Mouse (Mus musculus) layer of hippocampus, postnatal 36 days (tissue): ENCODE data around the gene Yaf2. TPM values are rescaled to one million over a fixed set of nuclear protein-coding genes. Genes with fewer than 3 reads are reported as not detected.

Experiments used
- DNase-seq, 2 experiments: peaks; one replicate each; pipeline ENCODE4 v3.0.0; 2022
- total RNA-seq, 2 experiments: library from RNA; stranded (reverse); gene quantifications; 2 replicates each; pipeline ENCODE4 v1.2.3; 2021

Gene Yaf2
- total RNA-seq, 2 experiments from 2014 or later: 90.0 to 93.8 TPM

DNA sequence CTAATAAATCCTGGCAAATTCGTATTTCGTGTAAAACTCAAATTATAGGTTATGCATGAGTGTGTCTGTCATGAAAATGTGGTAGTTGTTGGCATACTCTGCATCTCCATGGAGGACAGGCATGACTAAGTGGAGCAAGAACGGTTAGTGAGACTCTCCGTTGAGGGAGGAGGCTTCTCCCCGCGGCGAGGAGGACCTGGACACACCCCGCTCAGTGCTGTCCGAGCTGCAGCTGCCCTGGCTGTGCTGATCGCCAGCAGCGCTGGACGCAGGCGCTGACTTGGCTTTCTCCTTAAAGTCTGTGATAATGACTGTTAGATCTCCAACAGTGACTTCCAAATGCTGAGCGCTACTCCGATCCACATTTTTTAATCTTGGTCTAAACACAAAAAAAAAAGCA is 51.5 kb downstream of the Yaf2 start:
- DNase-seq: no peak

GRCm38 (mm10) chr15:93284326-93284725 is 52.4 kb downstream of the Yaf2 start:
- DNase-seq: no peak

DNA sequence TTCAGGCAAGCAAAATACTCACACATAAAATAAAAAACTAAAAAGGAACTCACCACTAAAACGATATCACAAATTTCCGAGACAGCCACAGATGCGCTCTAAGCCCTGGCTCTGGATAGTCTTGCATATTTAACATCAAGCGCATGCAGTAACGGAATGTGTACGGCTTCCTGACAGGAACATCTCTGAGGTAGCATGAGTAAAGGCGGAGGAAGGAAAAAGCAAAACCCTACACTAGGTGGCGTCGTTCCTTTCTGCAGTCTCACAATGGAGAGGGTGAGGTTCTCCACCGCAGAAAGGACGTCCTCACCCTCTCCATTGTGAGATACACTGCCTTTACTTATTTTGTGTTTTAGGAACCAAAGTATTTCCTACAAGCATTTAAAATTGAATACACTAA is 53.4 kb downstream of the Yaf2 start:
- no peak for DNase-seq

DNA sequence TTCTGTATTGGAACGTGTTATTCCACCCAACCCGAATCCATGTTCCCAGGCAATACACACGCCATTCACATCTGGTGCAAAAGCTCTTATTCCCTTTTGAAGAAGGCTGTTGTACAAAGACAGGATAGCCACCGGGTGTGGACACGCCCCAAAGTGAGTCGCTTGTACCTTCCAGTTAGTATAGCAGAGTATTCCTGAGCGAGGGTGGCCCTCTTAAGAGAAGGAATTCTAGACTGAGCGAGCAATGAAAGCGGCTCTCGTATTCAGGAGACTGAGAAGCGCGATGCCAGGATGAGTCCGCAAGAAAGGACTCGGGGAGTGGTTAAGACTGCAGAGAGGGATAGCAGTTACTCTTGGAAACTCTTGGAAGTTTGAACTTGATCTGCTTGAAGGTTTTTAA is 60.5 kb downstream of the Yaf2 start:
- no peak for DNase-seq

DNA sequence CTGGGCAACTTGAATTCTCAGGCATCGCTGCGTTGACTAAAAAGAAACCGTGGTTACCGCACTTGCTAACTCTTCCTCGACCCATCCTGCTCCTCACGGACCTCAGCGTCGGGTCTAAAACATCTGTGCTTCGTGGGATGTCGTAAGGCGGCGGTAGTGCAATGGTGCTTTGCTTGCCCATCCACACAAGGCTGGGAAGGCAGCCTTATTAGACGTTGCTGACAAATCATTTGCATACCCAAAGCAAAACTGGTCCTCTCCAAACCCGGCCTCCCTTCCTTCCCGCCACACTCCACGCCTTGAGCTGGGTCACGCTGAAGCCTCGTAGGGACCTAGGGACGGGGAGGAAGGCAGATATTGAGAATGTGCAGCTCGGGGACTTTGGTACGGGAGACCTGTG is 61.1 kb downstream of the Yaf2 start:
- DNase-seq: peak in 1 of 2 experiments; percentile 48

DNA sequence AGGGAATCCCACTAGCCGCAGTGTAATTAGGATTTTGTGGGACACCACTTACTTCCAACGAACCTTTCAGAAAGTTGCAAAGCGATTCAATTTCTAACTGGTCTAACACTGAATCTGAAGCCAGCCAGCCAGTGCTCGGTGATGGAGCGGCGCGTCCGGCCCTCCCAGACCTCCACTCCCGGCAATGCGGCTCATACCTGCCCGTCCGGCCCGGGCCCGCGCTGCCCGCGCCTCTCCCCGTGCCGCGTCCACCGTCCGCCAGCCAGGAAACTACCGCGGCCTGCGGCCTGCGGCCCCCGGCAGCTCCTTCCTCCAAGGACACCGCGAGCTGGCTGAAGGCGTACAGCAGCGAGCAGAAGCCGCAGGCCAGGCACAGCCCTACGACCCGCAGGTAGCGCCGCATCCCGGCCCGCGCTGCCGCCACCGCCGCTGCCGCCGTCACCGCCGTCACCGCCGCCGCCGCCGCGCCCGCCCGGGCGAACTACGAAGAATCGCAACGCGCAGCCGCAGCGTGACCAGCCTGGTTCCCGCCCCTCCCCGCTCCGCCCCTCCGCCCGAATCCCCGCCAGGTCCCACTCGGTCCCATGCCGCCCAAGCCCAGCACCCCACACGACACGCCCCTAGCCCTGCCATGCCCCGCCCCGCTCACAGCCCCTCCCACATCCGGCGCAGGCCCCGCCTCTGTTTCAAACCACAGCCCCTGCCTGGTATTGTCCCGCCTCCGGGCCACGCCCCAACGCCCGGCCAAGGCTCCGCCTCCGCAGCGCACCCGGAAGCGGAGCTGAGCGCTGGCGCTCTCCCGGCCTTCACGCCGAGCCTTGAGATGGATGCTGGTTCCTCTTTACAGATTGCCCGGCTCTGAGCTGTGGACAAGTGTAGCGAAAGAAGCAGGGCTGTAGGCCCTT is 61.8 kb downstream of the Yaf2 start, which contains the start of gene Gxylt1:
Gene Gxylt1, minus strand, starts transcription at position 501 of the 905 bp plus-strand sequence.
- DNase-seq: peak; percentile 100

- no peak for DNase-seq
Observed at GRCm38 (mm10) chr15:93273788-93274678, 62.7 kb downstream of the Yaf2 start.

- no peak for DNase-seq
Observed at GRCm38 (mm10) chr15:93272948-93273347, 63.8 kb downstream of the Yaf2 start.

GRCm38 (mm10) chr15:93270289-93270855 is 66.4 kb downstream of the Yaf2 start:
- DNase-seq: no peak

DNA sequence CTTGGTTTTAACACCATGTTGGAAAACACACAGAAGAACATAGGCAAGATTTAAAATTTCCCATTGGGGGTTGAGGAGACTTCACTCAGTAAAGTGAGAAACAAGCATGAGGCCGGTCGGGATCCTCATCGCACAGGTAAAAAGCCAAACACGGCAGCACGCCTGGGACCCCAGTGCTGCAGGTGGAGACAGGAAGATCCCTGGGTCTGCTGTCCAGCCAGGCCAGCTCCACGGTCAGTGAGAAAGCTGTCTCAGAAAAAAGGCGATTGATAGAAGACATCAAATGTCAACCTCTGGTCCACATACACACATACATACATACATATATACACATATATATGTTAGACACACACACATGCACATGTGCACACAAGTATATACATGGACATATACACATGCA is 67.2 kb downstream of the Yaf2 start:
- no peak for DNase-seq

DNA sequence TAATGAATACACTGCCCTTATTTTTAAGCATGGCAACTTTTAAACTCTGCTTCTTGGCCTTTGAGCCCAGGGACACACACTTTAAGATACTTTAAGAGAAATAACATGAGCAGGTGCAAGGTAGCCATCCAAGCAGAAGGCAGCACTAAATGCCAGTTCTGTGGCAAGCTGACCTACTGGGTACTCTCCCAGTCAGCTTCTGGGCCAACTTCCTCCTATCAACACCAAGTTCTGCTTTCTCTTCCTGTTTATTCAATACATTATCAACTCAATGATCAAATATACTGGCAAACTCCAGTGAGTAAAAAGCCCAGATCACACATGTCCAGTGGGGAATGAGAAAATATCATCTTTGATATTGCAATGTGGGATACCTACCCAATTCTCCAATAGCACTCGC is 68.7 kb downstream of the Yaf2 start:
- DNase-seq: no peak

DNA sequence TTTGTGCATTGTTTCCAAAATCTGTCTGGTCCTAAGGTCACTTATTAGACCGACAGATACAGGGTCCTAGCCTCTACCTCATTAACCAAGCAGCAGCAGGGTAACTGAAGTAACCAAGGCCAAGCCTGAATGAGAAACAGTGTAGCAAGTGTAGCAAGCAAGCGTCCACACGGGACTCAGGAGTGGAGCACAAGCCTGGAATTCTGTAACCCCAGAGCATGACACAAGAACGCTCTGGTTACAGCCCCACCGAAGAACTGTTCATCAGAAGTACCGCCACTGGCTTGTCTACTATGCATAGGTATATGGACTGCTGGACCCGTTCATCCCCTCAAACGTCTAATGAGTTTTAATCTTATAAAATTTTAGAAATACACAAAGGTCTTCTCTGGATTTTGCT is 69.3 kb downstream of the Yaf2 start:
- DNase-seq: no peak

GRCm38 (mm10) chr15:93266361-93266760 is 70.4 kb downstream of the Yaf2 start:
- DNase-seq: no peak

- DNase-seq: peak in 1 of 2 experiments; percentile 50
Observed at GRCm38 (mm10) chr15:93265728-93266127, 71.0 kb downstream of the Yaf2 start.

DNA sequence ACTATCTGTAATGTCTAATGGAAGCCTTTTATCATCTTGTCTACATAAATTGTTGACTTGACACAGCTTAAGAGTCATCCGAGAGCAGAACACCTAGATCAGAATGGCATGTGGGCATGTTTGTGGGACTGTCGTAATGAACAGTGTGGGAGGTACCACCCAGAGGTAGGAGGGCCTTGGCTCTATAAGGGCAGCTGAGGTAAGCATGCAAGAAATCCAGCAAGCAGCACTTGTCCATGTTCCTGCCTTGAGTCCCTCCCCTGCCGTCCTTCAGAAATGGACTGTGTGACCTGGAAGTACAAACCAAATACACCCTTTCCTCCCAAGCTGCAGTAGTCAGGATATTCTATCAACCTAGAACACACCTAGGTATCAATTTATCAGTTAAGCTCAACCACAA is 71.5 kb downstream of the Yaf2 start:
- DNase-seq: no peak

- DNase-seq: no peak
Observed at GRCm38 (mm10) chr15:93264221-93264620, 72.5 kb downstream of the Yaf2 start.

GRCm38 (mm10) chr15:93263566-93263965 is 73.2 kb downstream of the Yaf2 start:
- DNase-seq: no peak

DNA sequence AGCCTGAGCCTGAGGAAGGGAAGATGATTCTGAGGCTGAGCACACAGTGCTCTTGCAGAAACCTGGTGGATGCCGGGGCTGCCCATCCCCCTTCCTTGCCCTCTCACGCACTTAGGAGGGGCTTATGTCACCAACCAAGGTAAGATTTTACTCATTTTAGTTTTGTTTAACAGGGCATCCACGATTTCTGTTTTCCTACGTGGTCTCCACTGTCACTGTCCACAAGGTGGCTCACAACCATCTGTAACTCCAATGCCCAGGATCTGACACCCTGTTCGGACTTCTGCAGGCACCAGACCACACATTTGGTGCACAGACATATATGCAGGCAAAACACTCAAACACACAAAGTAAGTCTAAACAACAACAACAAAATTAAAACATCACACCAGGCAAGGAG is 73.9 kb downstream of the Yaf2 start:
- DNase-seq: no peak

DNA sequence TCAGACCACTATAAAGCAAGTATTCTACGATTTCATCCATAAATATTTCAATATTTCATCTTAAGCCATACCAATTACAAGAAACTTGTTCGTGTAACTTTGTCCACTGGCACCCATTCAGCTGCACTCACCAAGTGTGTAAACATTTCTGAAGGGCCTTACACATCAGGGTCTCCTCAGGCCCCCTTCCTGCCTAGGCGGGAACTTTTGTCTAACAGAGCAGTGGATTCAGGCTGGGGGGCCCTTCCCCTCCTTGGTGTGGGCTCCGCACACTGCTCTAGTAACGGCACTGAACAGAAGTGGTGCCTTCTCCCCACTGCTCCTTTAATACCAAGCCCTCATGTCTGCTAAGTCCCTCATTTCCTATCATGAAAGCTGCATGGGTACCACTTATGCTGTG is 74.5 kb downstream of the Yaf2 start:
- DNase-seq: no peak

DNA sequence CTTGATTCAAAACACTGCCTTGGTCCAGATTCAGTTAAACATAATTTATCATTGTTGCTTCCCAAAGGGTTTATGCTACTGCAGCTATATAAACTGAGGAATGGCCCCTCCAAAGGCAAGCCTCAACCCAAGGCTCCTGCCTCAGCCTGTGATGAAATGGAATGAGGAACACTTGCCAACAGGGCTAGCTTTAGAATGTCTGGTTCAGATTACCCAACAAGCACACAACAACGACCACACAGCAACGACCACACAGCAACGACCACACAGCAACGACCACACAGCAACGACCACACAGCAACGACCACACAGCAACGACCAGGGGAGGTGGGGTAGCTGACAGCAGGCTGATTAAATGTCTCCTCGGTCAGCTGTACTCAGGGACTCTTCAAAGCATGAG is 76.8 kb downstream of the Yaf2 start:
- DNase-seq: no peak

GRCm38 (mm10) chr15:93255295-93255694 is 81.4 kb downstream of the Yaf2 start:
- no peak for DNase-seq

DNA sequence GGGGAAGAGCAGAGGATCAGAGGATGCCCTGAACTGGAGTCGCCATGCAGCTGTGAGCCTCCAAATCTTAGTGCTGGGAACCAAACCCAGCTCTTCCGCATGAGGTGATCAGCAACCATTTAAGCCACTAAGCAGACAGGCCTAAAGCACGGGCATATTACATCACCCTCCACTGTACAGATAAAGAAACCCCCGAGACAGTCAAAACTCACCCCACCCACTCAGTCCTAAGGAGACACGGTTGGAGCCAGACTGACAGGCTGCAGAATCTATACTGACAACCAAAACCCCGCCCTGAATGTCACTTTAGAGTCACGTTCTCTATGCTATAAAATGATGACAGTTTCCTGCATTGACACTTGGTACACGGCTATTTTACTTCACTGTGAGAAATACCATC is 83.6 kb downstream of the Yaf2 start:
- no peak for DNase-seq

DNA sequence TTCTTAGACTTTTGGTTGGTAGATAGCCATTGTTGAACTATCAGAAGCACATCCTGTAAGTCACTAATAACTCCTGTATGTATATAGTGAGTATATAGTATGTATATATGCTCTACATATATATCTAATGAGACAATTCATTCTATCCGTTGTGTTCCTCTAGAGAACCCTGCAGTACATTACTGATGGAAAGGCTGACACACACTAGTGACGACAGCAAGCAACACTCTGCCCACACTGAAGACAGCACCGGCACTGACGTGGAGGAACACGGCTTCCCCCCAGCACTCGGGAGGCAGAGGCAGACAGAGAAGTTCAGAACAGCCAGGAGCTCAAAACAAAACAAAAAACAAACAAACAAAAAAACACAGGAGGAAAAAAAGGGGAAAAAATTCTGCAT is 84.3 kb downstream of the Yaf2 start:
- DNase-seq: no peak
